Mouse (Mus musculus): ENCODE measurements around the gene Fn1.

Fn1 gene

GRCm38 (mm10) chr1:71652551-71653399, at the start of gene Fn1:
Gene Fn1 (minus strand): TSS chr1:71653200.
- DNase-seq (ENCODE audit: low read depth, low spot score) = no peak

- DNase-seq (ENCODE audit: low read depth, low spot score) = no peak
These were observed 43.1 kb upstream of the Fn1 start for GRCm38 (mm10) chr1:71696093-71696492.

GRCm38 (mm10) chr1:71691472-71692277, 38.7 kb upstream of the Fn1 start:
- DNase-seq (ENCODE audit: low read depth, low spot score) = no peak

DNA sequence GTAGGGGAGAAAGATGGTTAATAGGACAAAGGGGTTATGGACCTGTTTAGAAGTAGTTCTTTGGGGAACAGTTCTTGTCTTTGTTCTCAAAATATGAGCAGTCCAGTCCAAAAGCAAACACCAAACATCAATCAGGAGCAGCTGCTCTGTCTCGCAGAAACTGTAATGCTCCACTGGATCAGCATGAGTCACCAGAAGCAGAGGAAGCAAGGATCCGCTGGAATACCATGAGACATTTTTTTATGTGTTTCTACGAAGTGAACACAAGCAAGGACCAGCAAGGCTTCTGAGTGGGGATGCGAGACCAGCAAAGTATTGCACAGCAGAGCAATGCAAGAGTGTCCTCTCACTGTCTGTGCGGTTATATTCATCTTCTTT, 35.9 kb upstream of the Fn1 start:
- DNase-seq (ENCODE audit: low read depth, low spot score) = no peak

- DNase-seq (ENCODE audit: low read depth, low spot score) = no peak
These were observed 35.4 kb upstream of the Fn1 start for GRCm38 (mm10) chr1:71688272-71688925.

- no peak for DNase-seq (ENCODE audit: low read depth, low spot score)
These were observed 33.8 kb upstream of the Fn1 start for GRCm38 (mm10) chr1:71686791-71687190.

- DNase-seq (ENCODE audit: low read depth, low spot score) = no peak
These were observed 30.7 kb upstream of the Fn1 start for GRCm38 (mm10) chr1:71683736-71684135.

- no peak for DNase-seq (ENCODE audit: low read depth, low spot score)
These were observed 29.3 kb upstream of the Fn1 start for GRCm38 (mm10) chr1:71682194-71682715.

GRCm38 (mm10) chr1:71681306-71681705, 28.3 kb upstream of the Fn1 start:
- no peak for DNase-seq (ENCODE audit: low read depth, low spot score)

GRCm38 (mm10) chr1:71680046-71680672, 27.2 kb upstream of the Fn1 start:
- no peak for DNase-seq (ENCODE audit: low read depth, low spot score)

GRCm38 (mm10) chr1:71675420-71675819, 22.4 kb upstream of the Fn1 start:
- DNase-seq (ENCODE audit: low read depth, low spot score) = no peak

- DNase-seq (ENCODE audit: low read depth, low spot score) = no peak
These were observed 21.3 kb upstream of the Fn1 start for GRCm38 (mm10) chr1:71674274-71674673.

- no peak for DNase-seq (ENCODE audit: low read depth, low spot score)
These were observed 20.5 kb upstream of the Fn1 start for GRCm38 (mm10) chr1:71673398-71673910.

DNA sequence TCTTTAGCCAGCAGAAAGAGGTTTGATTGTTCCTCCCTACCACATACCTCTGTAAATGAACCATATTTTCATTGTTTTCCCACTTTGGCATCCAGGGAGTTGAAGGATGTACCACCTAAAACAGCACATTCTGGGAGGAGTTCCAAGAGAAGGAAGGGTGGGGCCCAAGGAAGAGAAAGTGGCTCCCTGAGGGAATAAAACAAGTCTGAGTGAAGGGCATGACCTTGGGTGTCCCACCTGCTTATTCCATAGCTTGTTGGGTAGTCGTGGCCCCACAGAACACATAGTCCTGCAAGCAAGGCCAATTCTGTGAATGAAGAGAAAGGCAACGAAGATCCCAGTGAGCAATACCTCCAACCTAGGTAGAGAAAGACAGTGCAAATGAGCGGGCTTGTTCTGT, 19.3 kb upstream of the Fn1 start:
- DNase-seq (ENCODE audit: low read depth, low spot score) = no peak

DNA sequence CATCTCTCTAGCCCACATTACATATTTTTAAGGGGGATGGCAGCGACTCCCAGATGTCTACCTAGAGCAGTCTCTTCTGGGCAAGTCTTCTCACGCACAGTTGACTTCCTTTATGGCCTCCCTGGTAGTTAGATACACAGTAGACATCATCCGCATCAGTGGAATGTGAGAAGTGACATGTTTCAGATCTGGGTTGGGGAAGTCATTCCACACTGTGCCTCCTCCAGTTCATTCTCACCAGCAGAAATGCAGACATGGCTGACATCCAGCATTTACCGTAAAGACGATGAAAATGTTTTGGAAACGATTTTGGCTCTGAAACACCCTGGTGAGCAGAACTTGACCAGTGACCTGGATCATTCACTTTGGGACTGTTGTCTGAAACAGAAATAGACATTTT, 10.2 kb upstream of the Fn1 start:
- DNase-seq (ENCODE audit: low read depth, low spot score) = no peak

- DNase-seq (ENCODE audit: low read depth, low spot score) = no peak
These were observed 5.6 kb upstream of the Fn1 start for GRCm38 (mm10) chr1:71658632-71659031.

- no peak for DNase-seq (ENCODE audit: low read depth, low spot score)
These were observed 3.3 kb upstream of the Fn1 start for GRCm38 (mm10) chr1:71656309-71656708.

DNA sequence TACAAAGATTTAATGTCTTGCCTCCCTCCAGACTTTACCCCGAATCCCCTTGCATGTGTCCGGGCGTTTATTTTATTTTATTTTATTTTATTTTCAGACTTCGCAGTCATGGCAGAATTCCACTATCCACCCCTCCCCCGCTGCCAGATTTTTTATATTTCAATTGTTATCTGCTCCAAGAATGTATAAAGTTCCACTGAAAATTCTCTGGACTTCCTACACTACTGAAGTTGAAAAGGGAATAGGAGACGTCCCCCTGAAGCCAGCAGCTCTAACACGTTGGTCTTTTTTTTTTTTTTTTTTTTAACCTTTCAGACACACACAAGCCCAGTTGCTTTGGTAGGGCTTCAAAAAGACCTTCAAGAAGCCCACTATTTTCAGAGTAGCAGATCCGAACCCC, 1.2 kb upstream of the Fn1 start:
- DNase-seq (ENCODE audit: low read depth, low spot score) = no peak

DNA sequence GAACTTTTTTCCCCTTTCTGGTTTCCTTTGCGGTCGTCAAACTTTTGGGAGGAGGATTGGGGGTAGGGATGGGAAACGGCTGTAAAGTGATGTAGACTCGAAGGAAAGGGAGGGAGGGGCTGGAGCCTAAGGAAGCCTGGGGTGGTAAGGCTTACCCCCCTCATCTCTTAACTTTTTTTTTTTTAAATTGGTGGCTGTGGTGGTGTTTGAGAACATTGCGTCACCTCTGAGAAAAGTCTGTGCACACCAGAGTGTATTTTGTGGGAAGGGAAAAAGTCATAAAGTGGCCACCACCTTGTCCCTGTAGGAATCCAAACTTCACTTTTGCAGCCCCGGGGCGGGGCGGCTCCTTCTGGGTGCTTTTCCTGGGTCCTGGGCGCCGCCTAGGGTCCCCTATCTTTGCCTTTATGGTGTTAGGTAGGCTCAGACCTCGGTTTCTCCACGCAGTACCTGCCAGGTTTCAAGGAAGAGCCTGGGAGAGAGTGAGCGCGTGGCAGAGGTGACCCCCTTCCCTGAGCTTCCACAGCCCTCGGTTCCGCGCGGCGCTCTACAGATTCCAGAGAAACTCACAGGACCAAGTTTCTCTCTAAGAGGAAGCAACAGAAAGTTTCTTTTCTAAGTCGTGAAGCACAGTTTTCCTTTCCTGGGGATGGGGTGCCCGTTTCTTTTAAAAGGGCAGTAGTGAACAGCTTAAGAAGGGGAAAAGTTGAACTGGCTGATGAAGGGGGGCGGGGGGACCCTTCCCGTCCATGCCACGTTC, 580 bp upstream of the Fn1 start:
- DNase-seq (ENCODE audit: low read depth, low spot score) = no peak

- no peak for DNase-seq (ENCODE audit: low read depth, low spot score)
These were observed 1.2 kb downstream of the Fn1 start for GRCm38 (mm10) chr1:71651828-71652227.

DNA sequence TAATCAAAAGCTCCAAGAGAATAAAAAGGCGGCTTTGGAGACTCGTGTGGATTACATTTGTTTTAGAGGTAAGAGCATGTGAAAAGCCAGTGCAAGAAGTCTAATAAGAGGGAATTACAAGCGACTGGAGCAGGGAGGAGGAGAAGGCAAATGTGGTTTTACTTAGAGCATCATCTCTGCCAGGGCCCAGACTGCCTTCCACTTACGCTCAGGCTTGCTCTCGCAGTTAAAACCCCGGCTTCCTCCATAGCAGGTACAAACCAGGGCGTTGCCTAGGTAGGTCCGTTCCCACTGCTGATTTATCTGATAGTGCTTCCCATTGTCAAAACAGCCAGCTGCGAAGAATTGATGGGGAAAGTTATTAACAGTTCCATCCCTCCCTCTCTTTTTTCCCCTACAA, 1.7 kb downstream of the Fn1 start:
- no peak for DNase-seq (ENCODE audit: low read depth, low spot score)

Measured in A20 (cell line).